In genomic region chr3:75929926-75930548, GRCm38 (mm10) we compare ENCODE assay signal across 15 mouse cellular contexts. TPM values are rescaled to one million over a fixed set of nuclear protein-coding genes. Genes with fewer than 3 reads are reported as not detected.
DNase-seq lines count a peak whose midpoint lies in the region; ATAC-seq and TF ChIP-seq lines count a peak whose summit lies in the region.
"Had no signal": no experiment of that assay in that cellular context is flagged by ENCODE, and none has a peak within 500 bp of the region (broad histone marks: within the 10 kb centered on the region; RNA-seq: fewer than 3 reads in every experiment).

No protein-coding gene starts in this region.

- 93% methylated on average over 7 of the region's 7 CpGs for WGBS in cerebellum, adult 2 months

- no peak overlapping the region for H3K4me3 ChIP-seq in cerebellum, adult 2 months (replicated peaks; ENCODE audit: insufficient read depth, low read depth, low read length)
- H3K4me3 ChIP-seq: embryonic facial prominence, embryonic 10.5 days; hindbrain, embryonic 15.5 days; midbrain, embryonic 10.5 days had no signal

- TF ChIP-seq CTCF in cerebellum, adult 2 months (IDR thresholded peaks at IDR 0.05; ENCODE audit: borderline replicate concordance, insufficient read depth, low read depth, low read length): no peak

- no peak overlapping the region for H3K27ac ChIP-seq in cerebellum, adult 2 months (ENCODE audit: insufficient read depth, low read length)
- H3K27ac ChIP-seq: embryonic facial prominence, embryonic 10.5 days; hindbrain, embryonic 15.5 days; midbrain, embryonic 10.5 days had no signal

- ATAC-seq in hematopoietic stem cell, adult 5-6 weeks (replicated peaks in 1 of 2; ENCODE audit: insufficient read depth in 1 of 2, low FRiP score in 2 of 2, low TSS enrichment in 1 of 2, low read depth in 1 of 2, poor library complexity in 2 of 2, severe bottlenecking in 2 of 2): peak; percentile 23 to 40; a peak in 1 of 4 replicates
- no peak for ATAC-seq in cerebellum, adult (ENCODE audit: insufficient number of reproducible peaks, low FRiP score, low TSS enrichment)

- peak; percentile 11 to 20 for DNase-seq in right cerebral cortex, adult 2 months (ENCODE audit: low spot score in 2 of 2)
- no peak for DNase-seq in right cerebral cortex, postnatal 25 days
- peak; percentile 77 to 89 for DNase-seq in adrenal gland, adult (ENCODE audit: inconsistent age in 2 of 2, low spot score in 1 of 2)
- DNase-seq in thymus, postnatal 25 days: no peak
- DNase-seq in cerebellum, adult 2 months: no peak
- DNase-seq: cerebellum, adult 9-11 months; heart, postnatal 10 days; kidney, postnatal 10 days; layer of hippocampus, adult 9-11 months; thymus, adult 2 months had no signal

- H3K4me1 ChIP-seq in cerebellum, adult 2 months (ENCODE audit: control insufficient read depth, insufficient read depth, low read length): no peaks in the 10 kb centered on the region
- H3K4me1 ChIP-seq: hindbrain, embryonic 15.5 days; midbrain, embryonic 10.5 days had no signal

- no peaks in the 10 kb centered on the region; the same call in 1 of the 2 replicates for H3K27me3 ChIP-seq in cerebellum, adult 2 months (ENCODE audit: control insufficient read depth, insufficient read depth, low read length)
- H3K27me3 ChIP-seq: hindbrain, embryonic 15.5 days had no signal

- TF ChIP-seq POLR2A in cerebellum, adult 2 months (IDR thresholded peaks at IDR 0.05; ENCODE audit: borderline replicate concordance, insufficient read depth, low read length): no peak

RNA-seq across cellular contexts. Expression of gene Golim4, which starts 26.7 kb away (rescaled TPM):
- 51.6 and 66.0 TPM in 2 replicates for total RNA-seq in hematopoietic stem cell, adult 5-6 weeks (2017)
- 28.7 and 31.8 TPM in 2 replicates for polyA plus RNA-seq in cerebellum, adult 2 months (2012; rRNA removed)

Comparison
In these comparisons a context has a peak if more than half of its experiments do, and no peak if none do; other contexts are left out.
1. DNase-seq: peak in right cerebral cortex, adult 2 months (2 of 2) and adrenal gland, adult (2 of 2); none in right cerebral cortex, postnatal 25 days (single experiment), thymus, postnatal 25 days (single experiment) and cerebellum, adult 2 months (0 of 2).